Mouse (Mus musculus): ENCODE measurements at regions not wholly inside any gene's neighbourhood (a gene's known extent, or its start where the extent isn't known, plus 50 kb on each side); places are given as distances from the start of the nearest gene placed in this dataset.

DNA sequence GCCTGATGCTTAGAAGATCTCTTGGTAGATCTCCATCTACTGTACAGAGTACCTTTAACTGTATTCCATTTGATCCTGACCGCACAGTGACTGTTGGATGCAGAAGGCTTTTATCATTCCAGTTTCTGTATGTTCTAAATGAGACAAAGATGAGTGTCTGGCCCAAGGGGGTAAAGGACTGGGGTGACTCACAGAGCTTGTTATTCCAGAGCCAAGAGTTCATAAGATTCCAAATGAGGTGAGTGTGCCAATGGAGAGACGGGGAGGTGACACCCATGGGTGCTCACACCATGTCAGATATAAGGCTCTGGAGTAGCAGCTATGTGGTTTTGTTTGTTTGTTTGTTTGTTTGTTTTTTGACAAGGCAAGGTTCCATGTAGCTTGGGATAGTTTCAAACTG lies 54.8 kb upstream of the Lclat1 start:
- DNase-seq: no peak

DNA sequence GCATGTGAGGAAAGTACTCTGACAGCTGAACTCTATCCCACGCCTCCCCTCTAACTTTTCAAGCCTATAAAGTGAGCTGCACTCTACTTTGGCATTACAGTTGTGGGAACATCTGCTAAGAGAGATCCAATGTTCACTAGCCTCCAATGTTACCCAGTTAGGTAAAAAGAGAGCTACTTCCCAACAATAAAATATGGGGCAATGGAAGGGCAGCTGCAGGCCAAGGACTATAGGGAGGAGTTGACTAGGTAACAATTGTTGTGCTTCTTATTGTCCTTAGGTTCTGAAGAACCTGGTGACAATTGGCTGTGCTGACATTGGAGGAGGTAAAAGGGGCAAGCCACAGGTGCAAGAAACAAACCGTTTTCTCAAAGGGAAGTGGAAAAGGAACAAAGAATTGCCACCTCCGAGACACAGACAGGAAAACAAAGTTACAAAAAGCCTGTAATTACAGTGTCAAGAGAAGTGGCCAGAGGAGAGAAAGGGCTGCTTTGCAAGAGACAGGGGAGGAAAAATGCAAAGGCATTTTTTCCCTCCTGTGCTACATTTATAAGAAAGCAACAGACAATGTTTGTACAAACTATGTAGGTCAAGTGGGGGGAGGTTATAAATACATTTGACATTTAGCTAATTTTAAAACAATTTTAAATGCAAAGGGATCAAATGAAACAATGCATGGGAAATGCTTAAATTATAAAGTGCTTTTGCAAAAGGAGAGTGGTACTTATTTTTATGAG lies 54.1 kb upstream of the Lclat1 start:
- DNase-seq: peak; percentile 28 to 68

DNA sequence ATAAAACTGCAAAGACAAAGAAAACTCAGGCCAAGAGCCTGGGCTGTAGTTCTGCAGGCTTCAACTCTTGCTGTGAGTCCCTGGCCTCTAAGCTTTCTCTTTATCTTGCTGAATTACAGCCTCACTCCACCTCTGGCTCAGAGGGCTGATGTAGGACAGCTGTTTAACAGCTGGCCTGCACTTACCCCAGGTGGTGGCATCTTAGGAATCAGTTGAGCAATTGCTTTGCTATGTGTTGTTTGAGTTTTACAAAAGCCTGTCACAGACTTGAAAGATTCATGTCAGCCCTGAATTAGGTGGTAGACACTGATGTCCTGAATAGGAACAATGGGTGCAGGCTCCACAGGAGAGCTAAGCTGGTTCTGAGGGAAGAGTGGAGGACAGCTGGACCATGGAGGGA lies 53.6 kb upstream of the Lclat1 start:
- peak in 1 of 2 experiments; percentile 49 for DNase-seq

DNA sequence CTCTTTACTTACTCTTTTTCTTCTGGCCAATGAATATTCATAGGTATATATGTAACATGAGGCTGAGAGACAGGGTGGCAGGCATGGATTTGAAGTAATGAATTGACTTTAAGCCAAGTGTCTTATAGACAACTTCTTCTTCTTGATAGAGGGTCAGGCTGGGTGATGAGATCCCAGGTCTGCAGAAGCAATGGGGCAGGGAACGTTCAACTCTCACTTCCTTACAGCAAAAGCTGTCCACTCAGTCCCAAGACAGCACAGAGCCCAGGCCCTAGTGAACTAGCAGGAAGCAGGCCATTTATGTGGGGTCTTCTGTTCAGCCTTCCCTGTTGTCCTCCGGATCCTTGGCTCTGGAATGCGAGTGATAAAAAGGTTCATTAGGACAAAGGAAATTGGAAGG lies 52.6 kb upstream of the Lclat1 start:
- DNase-seq: no peak

DNA sequence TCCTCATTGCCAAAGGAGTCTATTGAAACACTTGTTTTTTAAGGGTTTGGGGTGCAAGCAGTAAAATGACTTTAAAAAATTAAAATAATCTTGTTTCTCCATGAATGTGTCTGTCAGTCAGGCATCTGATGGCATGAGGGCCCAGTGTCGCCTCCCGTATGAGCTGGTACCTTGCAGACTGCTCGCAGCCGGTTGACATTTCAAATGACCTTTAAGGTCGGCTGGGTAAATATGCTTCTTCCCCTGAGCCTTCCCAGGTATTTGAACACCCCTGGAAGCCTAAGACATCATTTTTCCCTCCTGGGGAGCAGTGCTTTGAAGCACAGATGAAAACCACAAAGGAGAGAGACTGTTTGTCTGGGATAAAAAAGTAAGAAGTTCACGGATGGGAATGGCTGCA lies 52.2 kb upstream of the Lclat1 start:
- no peak for DNase-seq

DNA sequence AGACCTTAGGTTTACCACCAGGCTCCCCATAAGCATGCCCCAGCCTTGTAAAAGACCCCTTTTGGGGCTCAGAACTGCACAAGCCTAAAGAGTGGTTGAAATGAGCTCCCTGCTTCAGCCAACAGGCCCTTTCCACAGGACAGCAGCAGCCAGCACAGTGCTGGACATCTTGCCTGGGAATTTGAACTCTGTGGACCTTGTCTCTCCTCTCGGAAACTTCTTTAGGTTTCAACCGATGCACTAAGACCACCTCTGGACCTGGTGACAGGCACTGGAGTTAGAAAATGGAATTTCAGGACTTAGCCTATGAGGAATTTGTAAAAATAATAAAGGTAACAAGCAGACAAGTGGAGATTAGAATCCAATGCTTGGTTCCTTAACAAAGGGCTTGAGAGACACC lies 51.2 kb upstream of the Lclat1 start:
- no peak for DNase-seq
